Mouse (Mus musculus): ENCODE measurements around the gene 1700014D04Rik.
"Not testable (repeated sequence)": the region's sequence is repeated elsewhere in the genome, so short reads cannot be mapped to it uniquely, and the experiment has no call there.

The 1700014D04Rik gene

DNA sequence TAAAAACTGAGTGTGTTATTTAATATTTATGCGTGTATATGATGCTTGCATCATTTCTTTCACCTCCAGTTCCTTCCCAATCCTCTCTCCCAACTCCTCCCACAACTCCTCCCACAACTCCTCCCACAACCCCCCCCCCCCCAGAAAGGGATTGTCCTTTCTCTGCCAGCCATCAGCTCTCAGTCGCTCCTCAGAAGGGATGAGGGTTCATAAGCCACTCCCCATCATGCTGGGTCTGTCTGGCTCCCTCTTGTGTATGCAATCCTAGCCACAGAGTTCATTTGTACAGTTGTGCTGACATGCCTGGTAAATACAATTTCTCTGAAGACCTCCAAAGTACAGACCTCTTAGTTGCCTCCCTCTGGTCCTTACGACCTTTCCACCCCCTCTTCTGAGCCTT is 11.4 kb downstream of the 1700014D04Rik start:
- DNase-seq (ENCODE audit: low read depth, low spot score) = no peak

DNA sequence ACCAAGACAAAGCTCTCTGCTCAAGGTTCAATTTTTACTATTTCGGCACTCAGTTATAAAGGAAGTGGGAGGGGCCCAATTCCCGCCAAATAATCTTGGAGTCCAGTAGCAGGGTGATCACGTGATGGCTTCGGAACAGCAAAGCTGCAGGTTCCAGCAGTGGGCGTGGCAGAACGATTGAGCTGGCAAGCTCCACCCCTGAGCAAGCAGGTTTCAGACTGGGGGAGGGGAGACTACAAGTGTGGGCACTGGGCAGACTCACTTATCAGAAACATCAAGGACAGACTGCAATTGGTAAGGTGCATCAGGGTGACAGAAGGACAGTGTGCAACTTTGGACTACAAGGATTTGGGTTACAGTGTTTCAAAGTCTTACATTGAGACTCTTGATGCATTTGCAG is 12.2 kb downstream of the 1700014D04Rik start:
- DNase-seq (ENCODE audit: low read depth, low spot score) = not testable (repeated sequence)

DNA sequence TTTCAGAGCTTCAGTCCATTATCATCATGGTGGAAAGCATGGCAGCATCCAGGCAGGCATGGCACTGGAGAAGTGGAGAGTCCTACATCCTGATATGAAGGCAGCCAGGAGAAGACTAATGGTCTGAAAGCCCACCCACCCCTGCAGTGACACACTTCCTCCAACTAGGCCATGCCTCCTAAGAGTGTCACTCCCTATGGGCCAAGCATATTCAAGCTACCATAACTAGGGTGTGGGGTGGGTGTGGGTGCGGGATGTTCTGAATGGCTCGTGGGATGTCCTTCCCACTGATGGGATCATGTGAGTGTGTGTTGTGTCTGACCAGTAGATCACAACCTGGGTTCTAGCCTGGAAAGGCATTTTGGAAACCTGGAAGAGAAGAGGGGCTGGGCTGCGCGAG is 12.6 kb downstream of the 1700014D04Rik start:
- no peak for DNase-seq (ENCODE audit: low read depth, low spot score)

DNA sequence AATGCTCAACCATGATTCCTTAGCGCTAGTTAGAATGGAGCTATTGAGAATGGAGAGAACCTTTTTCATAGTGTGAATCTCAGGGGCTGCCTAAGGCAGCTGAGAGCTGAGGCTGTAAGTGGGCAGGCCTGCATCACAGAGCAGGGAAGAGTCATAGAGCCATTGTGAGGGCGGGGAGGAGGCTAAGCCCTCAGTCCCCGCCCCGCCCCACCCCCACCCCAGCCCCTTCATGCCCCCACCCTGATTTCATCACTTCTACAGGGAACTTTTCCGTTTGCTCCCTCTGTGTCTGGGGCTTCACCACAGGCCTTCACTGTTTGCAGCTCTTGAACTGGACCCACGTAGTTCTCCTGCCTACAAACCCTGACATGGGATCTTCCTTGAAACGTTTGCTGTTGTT is 14.9 kb downstream of the 1700014D04Rik start, which contains the start of gene Spata31d1d:
TSS of gene Spata31d1d (minus strand) at position 101 of the 400 bp plus-strand sequence.
- DNase-seq (ENCODE audit: low read depth, low spot score) = no peak

DNA sequence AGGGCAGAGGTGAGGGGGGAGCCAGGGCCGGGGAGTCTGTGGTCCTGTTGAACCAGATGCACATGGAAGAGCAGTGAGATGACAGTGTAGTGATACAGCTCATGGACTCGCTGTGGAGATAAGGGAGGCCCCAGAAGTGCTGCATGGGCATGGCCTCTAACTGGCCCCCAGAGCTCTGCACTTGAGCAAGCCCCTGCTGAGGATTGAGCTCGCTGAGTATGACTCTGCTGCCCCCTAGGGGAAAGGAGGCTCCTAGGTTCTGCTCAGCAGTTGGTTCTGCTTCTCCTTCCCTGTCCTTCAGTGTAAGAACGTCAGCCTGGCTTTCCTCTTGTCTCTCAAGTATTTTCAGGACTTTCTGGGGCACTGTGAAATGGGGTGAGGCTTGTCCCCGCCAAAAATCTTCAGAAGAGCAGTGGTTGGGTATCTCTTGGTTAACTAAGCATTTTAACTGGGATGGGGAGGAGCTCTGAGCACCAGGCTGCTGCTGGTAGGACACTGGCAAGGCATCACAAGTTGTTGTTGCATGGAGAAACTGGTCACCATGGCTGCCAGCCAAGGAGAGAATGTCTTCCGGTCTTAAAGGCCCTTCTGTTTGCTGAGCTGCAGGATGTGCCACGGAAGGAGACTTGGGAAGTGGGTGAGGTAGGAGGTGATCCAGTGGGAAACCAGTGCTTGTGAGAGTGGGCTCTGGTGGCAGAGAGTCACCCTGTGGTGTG is 18.0 kb downstream of the 1700014D04Rik start:
- DNase-seq (ENCODE audit: low read depth, low spot score) = peak; percentile 88

DNA sequence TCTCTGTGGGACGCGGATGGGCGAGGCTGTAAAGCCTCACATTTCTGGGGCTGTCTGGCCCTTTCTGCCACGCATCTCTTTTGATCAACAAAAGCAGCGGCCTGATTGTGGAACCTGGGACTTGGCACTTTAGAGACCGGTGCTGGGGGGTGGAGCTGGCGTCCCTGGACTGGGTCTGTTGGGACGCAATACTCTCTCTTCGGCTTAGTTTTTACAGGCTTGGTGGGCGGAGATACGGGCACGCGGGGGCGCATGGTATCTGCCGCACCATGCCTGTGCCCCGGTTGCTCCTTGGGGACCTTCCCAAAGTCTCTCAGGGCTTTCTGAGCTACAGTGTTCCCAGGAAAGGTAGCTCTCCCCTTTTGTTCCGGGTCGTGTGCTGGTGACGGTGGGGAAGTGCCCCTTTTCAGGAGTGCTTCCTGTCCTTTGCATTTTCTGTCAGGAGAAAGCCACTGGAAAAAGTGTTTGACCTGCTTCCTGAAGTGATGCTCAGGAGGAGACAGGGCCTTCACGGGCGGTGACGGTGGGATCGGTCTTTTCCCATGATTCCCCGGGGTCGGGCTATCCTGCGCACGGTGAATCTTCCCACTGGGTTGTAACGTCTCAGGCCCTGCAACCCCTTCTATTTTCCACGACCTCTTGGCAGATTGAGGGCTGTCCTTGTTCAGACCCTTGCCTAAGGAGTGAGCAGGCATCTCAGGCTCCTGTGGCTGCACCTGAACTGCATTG is 20.2 kb downstream of the 1700014D04Rik start:
- DNase-seq (ENCODE audit: low read depth, low spot score) = no peak

DNA sequence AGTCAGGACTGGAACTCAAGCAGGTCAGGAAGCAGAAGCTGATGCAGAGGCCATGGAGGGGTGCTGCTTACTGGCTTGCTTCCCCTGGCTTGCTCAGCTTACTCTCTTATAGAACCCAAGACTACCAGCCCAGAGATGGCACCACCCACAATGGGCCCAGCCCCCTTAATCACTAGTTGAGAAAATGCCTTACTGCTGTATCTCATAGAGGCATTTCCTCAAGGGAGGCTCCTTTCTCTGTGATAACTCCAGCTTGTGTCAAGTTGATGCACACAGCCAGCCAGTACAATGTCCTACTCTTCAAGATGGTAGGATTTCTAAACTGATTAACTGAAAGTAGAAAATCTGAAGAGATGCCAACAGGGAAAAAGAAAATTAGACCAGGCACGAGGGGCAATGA is 24.5 kb downstream of the 1700014D04Rik start:
- DNase-seq (ENCODE audit: low read depth, low spot score) = not testable (repeated sequence)

DNA sequence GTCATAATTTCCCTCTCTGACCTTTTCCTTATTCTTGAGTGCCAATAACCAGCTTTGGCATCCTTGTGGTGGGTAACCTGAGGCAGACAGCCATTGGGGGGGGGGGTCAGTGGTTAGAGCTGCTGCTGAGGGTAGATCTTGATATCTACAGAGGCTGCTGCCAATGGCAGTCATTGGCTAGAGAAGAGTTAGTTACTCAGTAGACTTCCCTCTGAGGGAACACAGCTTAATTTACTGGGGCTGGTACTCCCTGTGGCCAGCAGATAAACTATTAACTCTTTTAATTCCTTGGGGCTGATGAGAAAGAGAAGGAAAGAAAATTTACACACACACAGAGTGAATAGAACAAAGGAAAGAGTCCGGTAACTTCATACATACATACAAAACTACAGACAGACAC is 27.1 kb downstream of the 1700014D04Rik start:
- no peak for DNase-seq (ENCODE audit: low read depth, low spot score)

DNA sequence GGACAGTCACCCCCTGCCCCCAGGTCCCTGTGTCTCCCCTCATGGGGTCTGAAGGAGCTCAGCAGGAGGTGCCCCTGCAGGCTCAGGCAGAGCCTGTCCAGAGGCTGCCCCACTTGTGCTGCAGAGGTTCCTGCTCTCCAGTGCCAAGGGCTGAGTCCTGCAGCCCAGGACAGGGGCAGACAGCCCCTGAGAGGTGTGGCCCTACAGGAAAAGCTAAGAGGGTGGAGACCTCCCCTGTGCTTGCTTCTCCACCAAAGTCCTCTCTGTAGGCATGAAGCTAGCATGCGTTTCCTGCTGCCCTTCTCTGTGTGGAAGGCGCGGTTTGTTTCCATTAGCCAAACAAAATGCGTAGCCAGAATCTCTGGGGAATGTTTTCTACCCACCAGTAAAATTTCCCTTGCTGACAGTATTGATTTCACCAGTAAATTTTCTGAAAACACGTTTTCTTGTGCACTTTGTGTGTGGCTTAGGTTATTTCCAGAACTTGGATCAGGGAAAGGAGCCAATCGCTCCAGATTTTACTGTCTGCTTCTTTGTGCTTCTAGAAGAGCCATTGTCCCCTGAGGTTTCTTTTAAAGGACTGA is 27.6 kb downstream of the 1700014D04Rik start:
- DNase-seq (ENCODE audit: low read depth, low spot score) = not testable (repeated sequence)

DNA sequence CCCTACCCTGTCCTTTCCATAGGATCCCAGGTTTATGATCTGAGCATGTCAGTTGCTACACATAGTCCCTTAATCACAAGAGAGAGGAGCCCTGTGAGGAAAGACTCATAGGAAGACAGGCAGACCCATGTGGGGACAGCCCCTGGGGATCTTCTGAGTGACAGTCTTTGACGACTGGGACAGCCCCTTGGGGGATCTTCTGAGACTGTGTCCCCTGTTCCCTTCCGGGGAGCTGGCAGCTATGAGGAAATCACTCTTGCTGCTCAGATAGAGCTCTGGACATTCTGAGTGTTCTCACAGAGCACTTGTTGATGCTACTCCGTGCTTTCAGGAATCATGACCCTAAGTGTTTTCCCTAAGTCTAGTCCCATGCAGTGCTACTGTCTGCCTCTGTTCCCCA is 32.8 kb downstream of the 1700014D04Rik start:
- no peak for DNase-seq (ENCODE audit: low read depth, low spot score)

DNA sequence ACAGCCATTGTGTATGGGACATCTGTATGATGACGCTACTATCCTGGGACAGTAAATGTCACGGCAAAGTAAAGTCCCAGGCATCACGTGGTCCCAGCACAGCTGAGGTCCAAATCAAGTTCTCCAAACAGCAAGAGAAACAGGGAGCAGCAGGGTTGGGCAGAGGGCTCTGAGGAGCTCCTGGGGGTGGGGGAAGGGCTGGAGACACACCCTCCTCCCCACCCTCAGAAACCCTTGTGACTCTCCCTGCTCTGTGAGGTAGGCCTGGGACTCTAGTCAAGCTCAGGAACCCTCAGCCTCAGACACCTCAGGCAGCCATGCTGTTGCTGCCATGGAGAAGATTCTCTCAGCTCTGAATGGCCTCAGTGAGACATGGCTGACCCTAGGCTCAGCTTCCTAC is 34.6 kb downstream of the 1700014D04Rik start, which contains the start of gene Spata31d1b:
TSS of gene Spata31d1b (plus strand) at position 301 of the 400 bp plus-strand sequence.
- DNase-seq (ENCODE audit: low read depth, low spot score) = not testable (repeated sequence)

DNA sequence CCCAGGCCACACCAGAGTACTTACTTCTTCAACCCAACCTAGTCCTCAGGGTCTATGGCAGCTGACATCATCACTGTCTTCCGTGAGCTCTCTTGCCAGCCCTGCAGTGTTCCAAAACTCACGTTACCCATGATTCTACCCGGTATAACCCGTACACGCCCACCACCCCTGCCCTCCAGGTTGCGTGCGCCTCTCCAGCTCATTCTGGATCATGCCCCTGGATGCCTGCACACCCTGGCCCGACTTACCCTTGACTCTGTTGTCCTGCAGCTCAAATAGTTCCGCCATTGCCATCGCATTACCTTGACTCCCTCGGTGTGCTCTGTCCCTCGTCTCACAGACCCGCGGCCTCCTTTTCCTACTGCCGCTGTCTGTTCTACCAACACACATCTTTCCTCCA is 36.3 kb downstream of the 1700014D04Rik start, which contains the start of gene Spata31d1a:
TSS of gene Spata31d1a (minus strand) at position 101 of the 400 bp plus-strand sequence.
- no peak for DNase-seq (ENCODE audit: low read depth, low spot score)

DNA sequence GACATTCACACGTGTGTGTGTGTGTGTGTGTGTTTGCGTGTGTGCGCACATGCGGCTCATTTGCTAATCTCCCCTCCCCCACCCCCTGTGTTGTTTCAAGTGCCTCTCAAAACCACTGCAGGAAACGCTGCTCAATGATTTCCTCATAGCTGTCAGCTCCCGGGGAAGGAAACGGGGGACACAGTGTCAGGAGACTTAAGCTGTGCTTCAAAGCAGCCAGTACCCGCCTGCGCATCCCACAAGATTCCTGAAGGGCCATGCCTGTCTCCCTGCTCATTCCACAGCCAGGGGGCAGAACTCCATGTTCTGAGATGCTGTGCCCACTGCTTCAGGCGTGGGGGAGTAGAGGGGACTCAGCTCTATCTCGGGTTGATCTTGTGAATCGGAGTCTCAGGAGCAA is 42.0 kb downstream of the 1700014D04Rik start:
- no peak for DNase-seq (ENCODE audit: low read depth, low spot score)

DNA sequence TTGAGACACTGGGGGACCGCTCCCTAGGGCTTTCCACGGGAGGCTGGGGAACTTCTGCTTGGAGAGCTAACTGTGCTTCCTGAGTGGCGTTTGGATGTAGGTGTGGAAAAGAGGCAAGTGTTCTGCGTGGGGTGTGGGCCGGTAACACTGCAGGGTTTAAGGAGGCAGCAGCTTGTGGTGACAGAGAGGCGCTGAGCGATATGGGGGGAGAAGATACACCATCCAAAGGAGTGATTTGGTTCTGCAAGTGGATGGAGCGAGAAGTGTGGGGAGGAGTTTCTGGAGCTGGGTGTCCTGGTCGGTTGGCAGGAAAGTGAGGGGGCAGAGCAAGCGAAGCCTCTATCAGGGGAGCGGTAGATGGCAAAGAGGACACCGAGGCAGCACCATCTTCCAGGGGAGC is 43.0 kb downstream of the 1700014D04Rik start:
- no peak for DNase-seq (ENCODE audit: low read depth, low spot score)

DNA sequence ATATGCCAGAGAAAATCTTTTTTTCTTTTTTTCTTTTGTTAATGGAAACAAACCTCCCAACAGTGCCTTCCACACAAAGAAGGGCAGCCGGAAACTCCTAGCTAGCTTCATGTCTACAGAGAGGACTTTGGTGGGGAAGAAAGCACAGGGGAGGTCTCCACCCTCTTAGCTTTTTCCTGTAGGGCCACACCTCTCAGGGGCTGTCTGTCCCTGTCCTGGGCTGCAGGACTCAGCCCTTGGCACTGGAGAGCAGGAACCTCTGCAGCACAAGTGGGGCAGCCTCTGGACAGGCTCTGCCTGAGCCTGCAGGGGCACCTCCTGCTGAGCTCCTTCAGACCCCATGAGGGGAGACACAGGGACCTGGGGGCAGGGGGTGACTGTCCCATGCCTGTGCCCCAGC is 46.4 kb downstream of the 1700014D04Rik start:
- DNase-seq (ENCODE audit: low read depth, low spot score) = not testable (repeated sequence)

DNA sequence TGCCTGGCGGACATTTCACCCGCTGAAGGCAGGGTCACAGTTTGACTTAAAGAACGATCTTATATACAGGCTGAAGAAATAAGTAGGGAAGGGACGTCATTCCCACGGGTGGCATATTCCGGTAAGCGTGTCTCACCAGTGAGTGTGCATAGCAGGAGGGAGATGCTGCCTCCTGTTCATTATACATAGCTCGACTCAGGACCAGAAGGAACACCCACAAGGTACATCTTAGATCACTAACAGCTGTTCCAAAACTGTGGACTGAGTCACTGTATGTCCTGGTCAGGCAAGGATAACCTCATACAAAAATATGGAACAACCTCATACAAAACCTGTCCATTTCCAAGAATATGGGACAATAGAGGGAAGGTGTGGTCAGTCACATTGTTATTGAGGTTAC is 47.4 kb downstream of the 1700014D04Rik start:
- no peak for DNase-seq (ENCODE audit: low read depth, low spot score)

DNA sequence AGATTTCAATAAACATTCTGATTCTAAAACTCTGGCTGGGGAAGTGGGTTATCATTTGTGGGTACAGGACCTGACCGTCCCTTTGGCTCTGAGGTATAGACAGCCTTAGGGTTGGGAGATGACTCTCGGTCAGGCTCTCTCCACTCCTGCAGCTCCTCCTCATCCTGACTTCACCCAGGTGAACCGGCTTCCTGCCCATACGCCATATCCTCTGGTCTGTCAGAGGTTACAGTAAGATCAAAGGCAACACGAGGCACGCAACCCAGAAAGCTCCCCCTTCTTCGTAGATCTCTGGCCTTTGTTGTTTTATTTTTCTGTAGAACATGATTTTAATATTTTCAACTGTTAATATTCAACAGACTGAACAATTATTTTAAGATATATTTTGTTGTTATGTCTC is 50.8 kb downstream of the 1700014D04Rik start:
- DNase-seq (ENCODE audit: low read depth, low spot score) = no peak

DNA sequence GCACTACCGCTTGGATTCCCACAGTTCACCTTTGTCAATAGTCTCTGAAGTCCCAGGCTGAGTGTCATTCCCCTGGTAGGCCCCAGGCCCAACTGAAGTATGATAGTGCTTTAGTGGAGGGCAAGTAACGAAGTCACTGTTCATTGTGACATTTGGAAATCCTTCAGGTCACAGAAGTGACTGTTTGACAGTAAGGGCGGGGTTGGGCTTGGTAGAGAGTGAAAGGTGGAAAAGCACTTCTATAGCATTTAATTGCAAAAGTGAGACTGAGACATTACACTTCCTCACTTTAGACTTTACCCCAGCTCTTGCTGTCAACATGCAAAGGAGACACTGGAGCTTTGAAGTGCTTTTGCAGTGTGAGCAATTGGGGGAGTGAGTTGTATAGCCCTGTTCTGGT is 52.5 kb downstream of the 1700014D04Rik start, which contains the start of gene 4921517D22Rik:
TSS of gene 4921517D22Rik (minus strand) at position 101 of the 400 bp plus-strand sequence.
- DNase-seq (ENCODE audit: low read depth, low spot score) = no peak

DNA sequence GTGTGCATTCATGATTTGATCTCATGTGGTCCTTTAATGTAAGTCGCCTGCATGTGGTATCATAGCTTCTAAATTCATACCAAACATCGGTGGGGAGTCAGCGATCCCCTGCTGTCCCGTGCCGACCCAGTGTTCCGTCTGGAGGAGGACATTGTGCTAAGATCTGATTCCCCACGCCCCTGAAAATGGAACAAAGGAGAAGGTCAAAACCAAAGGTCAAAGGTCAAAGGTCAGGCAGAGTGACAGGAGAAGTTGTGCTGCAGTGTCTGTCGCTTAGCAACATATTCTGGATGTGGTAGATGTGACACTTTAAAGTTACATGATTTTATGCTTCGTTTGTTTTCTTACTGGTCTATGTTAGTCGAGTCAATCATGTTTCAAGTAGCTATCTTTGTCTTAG is 55.1 kb downstream of the 1700014D04Rik start:
- DNase-seq (ENCODE audit: low read depth, low spot score) = no peak

Data from forelimb bud, embryonic 11.5 days (tissue).